ENCODE assay signal across 12 mouse cellular contexts in genomic region chr6:128122127-128122526, GRCm38 (mm10). TPM values are rescaled to one million over a fixed set of nuclear protein-coding genes. Genes with fewer than 3 reads are reported as not detected.
DNase-seq lines count a peak whose midpoint lies in the region; ATAC-seq lines count a peak whose summit lies in the region.
"Had no signal": no experiment of that assay in that cellular context is flagged by ENCODE, and none has a peak within 500 bp of the region (broad histone marks: within the 10 kb centered on the region; RNA-seq: fewer than 3 reads in every experiment).

No protein-coding gene starts in this region.

- 0 out of 2 replicates have a peak overlapping the region, but pooled peaks have one; percentile 12 for H3K9ac ChIP-seq in kidney, embryonic 16.5 days (replicated peaks; ENCODE audit: low read length)
- H3K9ac ChIP-seq in limb, embryonic 15.5 days, result no peak overlapping the region
- H3K9ac ChIP-seq: midbrain, embryonic 12.5 days had no signal

- H3K27ac ChIP-seq in kidney, embryonic 16.5 days (ENCODE audit: low read length), result no peak overlapping the region
- H3K27ac ChIP-seq in brown adipose tissue, adult 24 weeks (replicated peaks; ENCODE audit: low read depth, low read length), result peak overlapping the region; percentile 36
- H3K27ac ChIP-seq in limb, embryonic 15.5 days, result 0 out of 2 replicates have a peak overlapping the region, but pooled peaks have one; percentile 27
- H3K27ac ChIP-seq: midbrain, embryonic 12.5 days had no signal

- H3K4me1 ChIP-seq in kidney, embryonic 16.5 days (ENCODE audit: insufficient read depth, low read length), result peaks cover 33% of the 10 kb centered on the region
- peaks cover 29% of the 10 kb centered on the region for H3K4me1 ChIP-seq in brown adipose tissue, adult 24 weeks (ENCODE audit: control insufficient read depth, insufficient read depth, insufficient read length, low read length)
- peaks cover 25% of the 10 kb centered on the region for H3K4me1 ChIP-seq in limb, embryonic 15.5 days

- H3K27me3 ChIP-seq in kidney, embryonic 16.5 days (ENCODE audit: insufficient read depth, low read length), result no peaks in the 10 kb centered on the region
- no peaks in the 10 kb centered on the region for H3K27me3 ChIP-seq in limb, embryonic 15.5 days
- H3K27me3 ChIP-seq: midbrain, embryonic 12.5 days had no signal

- no peak for DNase-seq in frontal cortex, adult 2 months (ENCODE audit: extremely low spot score in 1 of 2, low spot score in 1 of 2)
- no peak for DNase-seq in kidney, postnatal 25 days
- DNase-seq in right cerebral cortex, postnatal 4 days, result no peak
- no peak for DNase-seq in embryo, embryonic 10 days (ENCODE audit: low spot score)
- DNase-seq: B cell, adult 2 months; cerebellum, postnatal 14 days; left cerebral cortex, postnatal 4 days had no signal

- no peaks in the 10 kb centered on the region for H3K9me3 ChIP-seq in kidney, embryonic 16.5 days (ENCODE audit: low read length)
- H3K9me3 ChIP-seq in limb, embryonic 15.5 days, result no peaks in the 10 kb centered on the region
- H3K9me3 ChIP-seq: midbrain, embryonic 12.5 days had no signal

- peak; percentile 31; the same call in 1 of the 2 replicates for ATAC-seq in frontal cortex, adult (ENCODE audit: low TSS enrichment)
- ATAC-seq in kidney, embryonic 16.5 days (ENCODE audit: low FRiP score, low TSS enrichment), result no peak
- ATAC-seq in limb, embryonic 15.5 days (ENCODE audit: insufficient number of reproducible peaks, low FRiP score, low TSS enrichment, low read depth), result no peak

- no peak overlapping the region for H3K4me2 ChIP-seq in kidney, embryonic 16.5 days (replicated peaks; ENCODE audit: low read depth, low read length)
- H3K4me2 ChIP-seq in limb, embryonic 15.5 days, result no peak overlapping the region
- H3K4me2 ChIP-seq: midbrain, embryonic 12.5 days had no signal

- peaks cover 4% of the 10 kb centered on the region; the same call in 1 of the 2 replicates for H3K36me3 ChIP-seq in kidney, embryonic 16.5 days (ENCODE audit: insufficient read depth, low read length)
- peaks cover 12% of the 10 kb centered on the region for H3K36me3 ChIP-seq in limb, embryonic 15.5 days
- H3K36me3 ChIP-seq: midbrain, embryonic 12.5 days had no signal

- no peak overlapping the region for H3K4me3 ChIP-seq in kidney, embryonic 16.5 days (ENCODE audit: low read length)
- H3K4me3 ChIP-seq in brown adipose tissue, adult 24 weeks (ENCODE audit: insufficient read depth, low read depth, low read length), result no peak overlapping the region
- no peak overlapping the region for H3K4me3 ChIP-seq in limb, embryonic 15.5 days
- H3K4me3 ChIP-seq: midbrain, embryonic 12.5 days had no signal

- WGBS in kidney, embryonic 16.5 days, result 46% methylated on average over 5 of the region's 5 CpGs
- 23% methylated on average over 5 of the region's 5 CpGs for WGBS in limb, embryonic 15.5 days

RNA-seq across cellular contexts. Expression of gene Tspan9, which starts 21.3 kb away (rescaled TPM):
- polyA plus RNA-seq in frontal cortex, adult 2 months (2012; rRNA removed), result 56.9 and 60.6 TPM in 2 replicates
- polyA plus RNA-seq in kidney, embryonic 16.5 days (2015; fragmentation: Nextera tagmentation; extraction: Ambion mirVana), result 140 and 147 TPM in 2 replicates
- 7.5 and 8.8 TPM in 2 replicates for polyA plus RNA-seq in brown adipose tissue, adult 24 weeks (2012; ENCODE audit: insufficient read depth, insufficient read length, missing spikeins)
- polyA plus RNA-seq in limb, embryonic 15.5 days (2015; fragmentation: Nextera tagmentation; extraction: Ambion mirVana), result 140 and 141 TPM in 2 replicates
